Mouse (Mus musculus): ENCODE results near the gene Aqp5.

DNA sequence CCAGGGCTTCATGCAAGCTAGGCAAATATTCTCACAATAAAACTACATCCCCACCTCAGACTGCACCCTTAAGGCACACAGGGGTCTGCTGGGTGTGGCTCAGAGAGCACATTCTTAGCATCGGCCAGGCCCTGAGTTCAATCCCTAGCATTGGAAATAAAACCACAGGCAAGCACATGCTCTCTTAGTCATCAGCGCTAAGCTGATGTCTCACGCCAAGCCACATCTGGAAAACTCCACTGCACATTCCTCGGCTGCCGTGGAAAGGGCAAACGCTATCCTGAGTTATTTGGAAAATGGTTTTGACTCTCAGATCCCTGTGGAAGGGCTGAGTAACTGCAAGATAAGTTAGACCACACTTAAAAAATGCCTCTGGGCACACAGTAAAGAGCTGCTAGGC is 36.8 kb upstream of the Aqp5 start:
- TF ChIP-seq GATA1 (IDR thresholded peaks at IDR 0.05; ENCODE audit: low read length): no peak
- TF ChIP-seq TAL1 (IDR thresholded peaks at IDR 0.05; ENCODE audit: low read length): no peak

Data from erythroblast, embryonic 14.5 days (primary cell).